Mouse (Mus musculus): ENCODE measurements at regions not wholly inside any gene's neighbourhood (a gene's known extent, or its start where the extent isn't known, plus 50 kb on each side); places are given as distances from the start of the nearest gene placed in this dataset.

- no peak for DNase-seq (ENCODE audit: low spot score)
These were observed 582.4 kb downstream of the 1190002N15Rik start for GRCm38 (mm10) chr9:93955235-93956040.

GRCm38 (mm10) chr9:93948671-93949070 is 589.2 kb downstream of the 1190002N15Rik start:
- no peak for DNase-seq (ENCODE audit: low spot score)

GRCm38 (mm10) chr9:93947053-93947452 is 590.8 kb downstream of the 1190002N15Rik start:
- no peak for DNase-seq (ENCODE audit: low spot score)

GRCm38 (mm10) chr9:93940193-93940592 is 597.7 kb downstream of the 1190002N15Rik start:
- no peak for DNase-seq (ENCODE audit: low spot score)

- DNase-seq (ENCODE audit: low spot score) = no peak
These were observed 607.2 kb downstream of the 1190002N15Rik start for GRCm38 (mm10) chr9:93930684-93931083.

- DNase-seq (ENCODE audit: low spot score) = no peak
These were observed 648.6 kb downstream of the 1190002N15Rik start for GRCm38 (mm10) chr9:93889256-93889655.

- DNase-seq (ENCODE audit: low spot score) = no peak
These were observed 657.8 kb downstream of the 1190002N15Rik start for GRCm38 (mm10) chr9:93880112-93880511.

GRCm38 (mm10) chr9:93879572-93879971 is 658.3 kb downstream of the 1190002N15Rik start:
- DNase-seq (ENCODE audit: low spot score) = no peak

- DNase-seq (ENCODE audit: low spot score) = no peak
These were observed 667.1 kb downstream of the 1190002N15Rik start for GRCm38 (mm10) chr9:93870778-93871177.

- no peak for DNase-seq (ENCODE audit: low spot score)
These were observed 679.9 kb downstream of the 1190002N15Rik start for GRCm38 (mm10) chr9:93857937-93858336.

- DNase-seq (ENCODE audit: low spot score) = no peak
These were observed 691.5 kb downstream of the 1190002N15Rik start for GRCm38 (mm10) chr9:93846411-93846810.

- no peak for DNase-seq (ENCODE audit: low spot score)
These were observed 694.0 kb downstream of the 1190002N15Rik start for GRCm38 (mm10) chr9:93843869-93844268.
